Mouse (Mus musculus): ENCODE measurements around the gene Prune1.

The Prune1 gene

GRCm38 (mm10) chr3:95240900-95241299 lies 41.0 kb downstream of the Prune1 start:
- DNase-seq (ENCODE audit: low read depth in 2 of 2, low spot score in 2 of 2) = no peak

GRCm38 (mm10) chr3:95239971-95240370 lies 41.9 kb downstream of the Prune1 start:
- DNase-seq (ENCODE audit: low read depth in 2 of 2, low spot score in 2 of 2) = no peak

GRCm38 (mm10) chr3:95239022-95239421 lies 42.9 kb downstream of the Prune1 start:
- DNase-seq (ENCODE audit: low read depth in 2 of 2, low spot score in 2 of 2) = no peak

- no peak for DNase-seq (ENCODE audit: low read depth in 2 of 2, low spot score in 2 of 2)
Measured at GRCm38 (mm10) chr3:95237541-95238099, 44.3 kb downstream of the Prune1 start.

- no peak for DNase-seq (ENCODE audit: low read depth in 2 of 2, low spot score in 2 of 2)
Measured at GRCm38 (mm10) chr3:95235386-95236301, 46.2 kb downstream of the Prune1 start.

GRCm38 (mm10) chr3:95233303-95233980 lies 48.4 kb downstream of the Prune1 start:
- DNase-seq (ENCODE audit: low read depth in 2 of 2, low spot score in 2 of 2) = no peak

GRCm38 (mm10) chr3:95232771-95233170 lies 49.1 kb downstream of the Prune1 start:
- DNase-seq (ENCODE audit: low read depth in 2 of 2, low spot score in 2 of 2) = no peak

GRCm38 (mm10) chr3:95231298-95232221 lies 50.3 kb downstream of the Prune1 start, which contains the start of gene Mllt11:
Gene Mllt11 (minus strand): TSS chr3:95232171.
- peak; percentile 44 to 47 for DNase-seq (ENCODE audit: low read depth in 2 of 2, low spot score in 2 of 2)

- DNase-seq (ENCODE audit: low read depth in 2 of 2, low spot score in 2 of 2) = no peak
Measured at GRCm38 (mm10) chr3:95230495-95231297, 51.2 kb downstream of the Prune1 start.

GRCm38 (mm10) chr3:95229781-95230494 lies 51.9 kb downstream of the Prune1 start:
- DNase-seq (ENCODE audit: low read depth in 2 of 2, low spot score in 2 of 2) = no peak

- DNase-seq (ENCODE audit: low read depth in 2 of 2, low spot score in 2 of 2) = peak; percentile 26 to 35
Measured at GRCm38 (mm10) chr3:95228894-95229780, 52.7 kb downstream of the Prune1 start.

- peak; percentile 77 to 84 for DNase-seq (ENCODE audit: low read depth in 2 of 2, low spot score in 2 of 2)
Measured at GRCm38 (mm10) chr3:95228148-95228893, 53.6 kb downstream of the Prune1 start, which contains the start of gene Cdc42se1. Gene Cdc42se1 (plus strand): TSS chr3:95228732.

- DNase-seq (ENCODE audit: low read depth in 2 of 2, low spot score in 2 of 2) = no peak
Measured at GRCm38 (mm10) chr3:95227214-95227613, 54.7 kb downstream of the Prune1 start.

- no peak for DNase-seq (ENCODE audit: low read depth in 2 of 2, low spot score in 2 of 2)
Measured at GRCm38 (mm10) chr3:95224295-95224694, 57.6 kb downstream of the Prune1 start.

GRCm38 (mm10) chr3:95223041-95223440 lies 58.8 kb downstream of the Prune1 start:
- no peak for DNase-seq (ENCODE audit: low read depth in 2 of 2, low spot score in 2 of 2)

GRCm38 (mm10) chr3:95218466-95219137 lies 63.3 kb downstream of the Prune1 start:
- no peak for DNase-seq (ENCODE audit: low read depth in 2 of 2, low spot score in 2 of 2)
